Mouse (Mus musculus) heart, adult 11 months (tissue): ENCODE measurements around the gene B020011L13Rik.
"Not testable (repeated sequence)": the region's sequence is repeated elsewhere in the genome, so short reads cannot be mapped to it uniquely, and the experiment has no call there.

Source experiments
- DNase-seq: peaks from one replicate; pipeline ENCODE4 v3.0.0; 2022

Gene B020011L13Rik

DNA sequence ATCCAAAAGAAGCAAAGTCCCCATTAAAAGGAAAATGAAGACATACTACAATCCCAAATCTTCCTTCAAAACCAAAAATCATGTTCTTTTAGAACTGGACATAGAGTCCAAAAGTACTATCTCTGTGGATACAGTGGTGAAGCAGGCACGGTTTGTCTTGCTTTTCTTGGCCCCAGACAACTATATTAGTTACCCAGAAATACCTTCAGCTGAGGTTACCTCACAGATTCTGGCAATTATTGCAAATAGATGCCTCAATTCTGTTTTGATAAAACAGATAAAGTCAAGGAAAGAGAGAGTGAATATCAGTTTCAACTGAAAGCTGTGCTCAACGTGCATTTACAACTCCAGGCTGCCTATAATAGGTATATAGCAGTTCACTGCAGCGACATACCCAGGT, at the start of gene B020011L13Rik:
B020011L13Rik (plus strand) TSS at position 301 of the 400 bp plus-strand sequence.
- not testable (repeated sequence) for DNase-seq

DNA sequence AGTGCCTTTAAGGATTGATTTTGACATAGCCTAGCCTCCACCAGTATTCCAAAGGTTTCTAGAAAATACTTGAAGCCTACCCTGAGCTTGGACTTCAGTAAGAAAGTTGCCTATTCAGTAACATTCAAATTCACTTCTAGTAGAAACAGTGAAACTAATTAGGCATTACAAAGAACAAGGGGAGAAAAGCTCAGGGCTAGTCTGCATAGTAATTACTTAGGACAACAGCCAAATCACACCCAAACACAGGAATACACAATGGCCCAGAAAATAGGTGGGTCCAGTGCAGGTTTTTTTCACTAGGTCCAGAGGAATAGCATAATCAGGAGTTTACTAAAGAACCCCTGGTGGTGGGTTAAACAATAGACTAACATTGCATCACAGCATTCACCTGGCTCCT, 35.3 kb downstream of the B020011L13Rik start:
- not testable (repeated sequence) for DNase-seq

DNA sequence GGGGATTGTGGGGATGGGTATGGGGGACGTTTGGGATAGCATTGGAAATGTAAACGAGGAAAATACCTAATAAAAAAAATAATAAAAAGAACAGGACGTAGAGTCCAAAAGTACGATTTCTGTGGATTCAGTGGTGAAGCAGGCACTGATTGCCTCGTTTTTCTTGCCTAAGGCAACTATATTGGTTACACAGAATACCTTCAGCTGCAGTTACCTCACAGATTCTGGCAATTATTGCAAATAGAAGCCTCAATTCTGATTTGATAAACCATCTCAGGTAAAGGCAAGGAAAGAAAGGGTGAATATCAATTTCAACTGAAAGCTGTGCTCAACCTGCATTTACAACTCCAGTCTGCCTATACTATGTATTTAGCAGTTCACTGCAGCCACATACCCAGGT, 48.8 kb downstream of the B020011L13Rik start, which contains the start of gene Gm28360:
Gm28360 (plus strand) TSS at position 301 of the 400 bp plus-strand sequence.
- not testable (repeated sequence) for DNase-seq

DNA sequence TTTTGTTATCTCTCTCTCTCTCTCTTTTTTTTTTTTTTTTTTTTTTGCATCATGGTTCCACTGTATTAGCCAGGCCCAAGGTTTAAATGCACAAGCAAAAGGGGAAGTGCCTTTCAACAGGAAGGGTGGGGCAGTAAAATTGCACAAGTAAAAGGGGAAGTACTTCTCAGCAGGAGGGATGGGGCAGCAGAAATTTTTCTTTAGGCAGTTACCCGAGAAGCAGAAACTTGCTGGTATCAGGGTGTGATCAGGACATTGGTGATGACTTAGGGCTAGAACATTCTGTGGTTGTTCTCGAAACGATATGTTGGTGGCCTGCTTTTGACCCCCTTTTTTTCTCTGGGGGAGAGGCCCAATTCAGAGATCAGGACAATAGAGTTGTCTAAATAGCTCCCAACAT, 70.8 kb downstream of the B020011L13Rik start:
- not testable (repeated sequence) for DNase-seq
